Mouse (Mus musculus) layer of hippocampus, adult 8-10 months (tissue): ENCODE measurements at regions not wholly inside any gene's neighbourhood (a gene's known extent, or its start where the extent isn't known, plus 50 kb on each side); places are given as distances from the start of the nearest gene placed in this dataset.

ENCODE experiments used
- DNase-seq, 2 experiments: peaks; one replicate each; pipeline ENCODE4 v3.0.0; 2022; ENCODE audit warnings: low spot score in 2 of 2

DNA sequence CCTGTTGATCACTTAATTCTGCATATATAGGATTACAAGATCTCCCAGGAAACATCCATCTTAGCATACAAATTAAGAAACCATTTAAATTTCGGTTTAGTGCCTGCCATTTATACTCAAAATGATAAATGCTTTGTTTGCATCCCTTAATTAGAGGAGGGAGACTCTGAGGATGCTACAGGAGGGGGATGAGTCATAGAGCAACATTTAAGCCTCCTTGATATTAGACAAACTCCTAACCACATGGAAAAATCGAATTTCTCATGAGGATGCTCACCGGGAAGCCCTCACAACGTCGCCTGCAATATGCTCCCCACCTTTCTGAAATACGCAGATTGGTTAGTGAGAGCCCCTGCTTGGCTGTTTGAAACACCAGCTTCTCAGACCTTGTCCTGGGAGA lies 320.8 kb upstream of the Sphkap start:
- no peak for DNase-seq

GRCm38 (mm10) chr1:83727938-83728337 lies 319.9 kb upstream of the Sphkap start:
- no peak for DNase-seq

DNA sequence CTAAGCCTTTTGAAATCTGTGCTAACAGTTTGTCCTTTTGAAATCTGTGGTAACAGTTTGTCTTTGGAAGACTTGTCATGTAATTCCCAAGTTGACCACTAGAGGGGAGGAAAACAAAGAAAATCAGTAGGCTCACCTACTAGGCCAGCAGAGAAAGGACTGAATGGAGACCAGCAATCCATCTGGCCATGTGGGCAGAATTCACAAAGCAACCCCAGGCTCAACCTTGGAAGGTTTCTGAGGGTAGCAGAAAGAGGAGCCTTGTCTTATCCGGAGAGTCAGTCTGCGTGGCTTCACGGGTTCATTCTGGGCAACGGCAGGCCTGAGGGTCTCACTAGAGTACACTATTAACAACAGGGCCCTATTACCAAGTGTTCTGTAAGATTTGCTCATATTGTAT lies 319.2 kb upstream of the Sphkap start:
- no peak for DNase-seq

DNA sequence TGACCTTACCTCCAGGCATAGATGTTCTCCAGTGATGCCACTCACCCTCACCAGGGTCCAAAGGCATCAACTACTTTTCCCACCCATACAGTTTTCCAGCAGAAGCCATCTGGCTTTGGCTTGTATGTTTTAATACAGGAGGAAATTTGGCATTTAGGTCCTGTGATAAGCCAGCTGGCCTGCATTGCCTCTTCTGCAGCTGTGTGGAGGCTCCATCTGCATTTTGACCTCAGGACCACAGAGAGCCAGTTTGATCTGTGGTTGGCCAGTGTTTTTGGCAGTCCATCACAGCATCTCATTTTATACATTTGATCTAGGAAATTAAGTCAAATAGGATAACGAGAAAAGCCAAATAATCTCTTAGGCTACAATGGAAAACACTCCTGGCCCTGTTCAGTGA lies 315.1 kb upstream of the Sphkap start:
- DNase-seq, result no peak

DNA sequence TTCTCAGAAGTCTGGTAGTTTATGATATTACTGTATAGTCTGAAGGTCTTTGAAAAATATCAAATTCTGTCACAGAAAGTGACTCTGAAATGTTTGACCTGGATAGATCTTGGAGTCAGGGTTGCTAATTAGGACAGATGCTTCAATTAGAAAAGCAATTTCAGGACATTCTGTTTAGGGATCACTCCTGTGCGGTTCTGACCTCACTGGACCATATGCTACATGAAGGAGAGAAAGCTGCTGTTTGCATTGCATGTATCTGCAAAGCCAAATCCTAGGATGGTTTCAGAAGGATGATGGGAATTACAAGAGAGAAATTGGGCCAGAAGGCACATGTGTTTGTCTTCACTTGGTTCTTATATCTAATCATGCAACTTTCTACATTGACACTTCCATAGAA lies 312.2 kb upstream of the Sphkap start:
- no peak for DNase-seq

GRCm38 (mm10) chr1:83717056-83717455 lies 309.1 kb upstream of the Sphkap start:
- peak in 1 of 2 experiments; percentile 54 for DNase-seq

DNA sequence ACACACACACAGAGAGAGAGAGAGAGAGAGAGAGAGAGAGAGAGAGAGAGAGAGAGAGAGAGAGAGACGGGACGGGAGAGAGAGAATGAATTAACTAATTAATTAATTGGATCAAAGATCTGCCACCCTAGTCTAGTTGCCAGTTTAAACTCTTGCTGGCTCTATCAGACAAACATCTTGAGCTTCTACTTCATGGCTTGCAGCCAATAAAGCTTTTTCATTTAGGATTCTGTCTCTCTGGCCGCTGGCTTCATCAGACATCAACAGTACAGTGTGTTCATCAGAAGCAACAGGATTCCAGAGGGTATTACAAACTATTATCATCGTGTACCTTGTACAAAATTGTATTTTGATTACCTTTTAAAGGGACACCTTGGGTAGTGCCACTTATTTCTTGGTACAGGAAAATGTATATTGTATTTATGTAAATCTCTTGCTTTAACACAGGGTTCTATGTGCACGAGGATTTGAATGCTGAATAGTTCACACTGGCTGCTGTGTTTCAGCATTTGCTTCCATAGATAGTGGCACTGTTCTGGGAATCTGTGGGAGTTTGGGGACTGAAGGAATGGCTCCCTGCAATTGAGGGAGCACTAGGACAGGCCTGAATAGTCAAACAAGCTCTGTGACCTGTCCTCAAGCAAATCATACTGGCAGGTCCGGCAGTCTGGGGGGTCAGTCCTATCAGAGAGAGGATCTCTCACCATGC lies 293.9 kb upstream of the Sphkap start:
- DNase-seq, result no peak

- DNase-seq, result no peak
These were observed 289.4 kb upstream of the Sphkap start for GRCm38 (mm10) chr1:83697422-83697821.

GRCm38 (mm10) chr1:83685221-83685620 lies 277.2 kb upstream of the Sphkap start:
- DNase-seq, result peak in 1 of 2 experiments; percentile 25

DNA sequence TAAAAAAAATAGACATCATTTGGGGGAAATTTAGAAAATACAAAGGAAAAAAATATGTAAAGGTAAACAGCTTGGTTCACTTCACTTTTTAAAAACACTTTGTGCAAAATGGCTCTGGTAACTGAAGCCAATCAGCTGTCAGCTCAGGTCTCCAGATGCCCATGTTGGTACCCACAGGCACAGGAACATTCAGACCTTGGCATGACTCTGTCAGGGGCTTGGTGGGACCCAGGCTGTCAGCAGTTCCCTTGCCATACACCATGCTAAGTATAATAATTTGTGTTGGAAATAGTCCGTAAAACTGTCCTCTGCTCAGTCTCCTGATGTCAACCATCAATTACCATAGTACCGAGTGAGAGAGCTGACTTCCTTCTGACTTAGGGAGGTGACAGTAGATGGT lies 257.3 kb upstream of the Sphkap start:
- DNase-seq, result no peak

- DNase-seq, result peak; percentile 11 to 41
These were observed 254.1 kb upstream of the Sphkap start for GRCm38 (mm10) chr1:83661808-83662802.

GRCm38 (mm10) chr1:83653661-83654060 lies 245.7 kb upstream of the Sphkap start:
- DNase-seq, result peak in 1 of 2 experiments; percentile 17

DNA sequence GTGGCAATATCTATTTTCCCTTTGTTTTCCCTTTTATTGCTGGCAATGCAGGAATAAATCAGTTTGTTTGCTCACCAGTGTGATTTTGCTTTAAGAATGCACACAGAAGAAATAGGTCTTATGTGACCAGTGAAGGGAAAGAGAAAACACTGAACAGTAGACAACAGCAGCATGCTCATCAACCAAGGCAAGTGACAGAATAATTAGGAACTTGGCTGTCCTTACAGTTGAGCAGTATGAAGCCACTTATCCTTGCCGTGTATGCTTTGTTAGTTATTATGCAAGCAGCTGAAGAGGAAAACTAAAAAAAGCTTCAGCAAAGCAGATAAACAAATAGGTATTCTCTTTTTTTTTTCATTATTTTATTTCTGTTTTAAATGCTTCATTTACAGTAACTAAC lies 237.6 kb upstream of the Sphkap start:
- DNase-seq, result no peak

DNA sequence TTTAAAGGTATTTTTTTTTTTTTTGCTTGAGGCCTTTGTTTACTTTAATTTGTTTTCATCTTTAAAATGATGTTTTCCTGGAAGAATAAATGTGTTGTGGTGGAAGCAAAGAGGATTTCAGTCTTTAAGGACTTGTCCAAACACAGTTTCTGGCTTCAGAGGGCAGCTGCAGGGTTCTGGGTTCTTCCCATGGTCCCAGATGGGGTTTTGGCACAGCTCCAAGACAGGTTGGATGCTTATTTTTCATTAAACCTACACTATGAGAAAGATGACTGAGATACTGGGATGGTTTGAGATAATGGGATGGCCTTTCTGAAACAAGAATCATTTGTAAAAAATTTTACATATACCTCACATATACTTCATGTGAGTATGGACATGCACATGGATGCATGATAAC lies 234.7 kb upstream of the Sphkap start:
- DNase-seq, result no peak

DNA sequence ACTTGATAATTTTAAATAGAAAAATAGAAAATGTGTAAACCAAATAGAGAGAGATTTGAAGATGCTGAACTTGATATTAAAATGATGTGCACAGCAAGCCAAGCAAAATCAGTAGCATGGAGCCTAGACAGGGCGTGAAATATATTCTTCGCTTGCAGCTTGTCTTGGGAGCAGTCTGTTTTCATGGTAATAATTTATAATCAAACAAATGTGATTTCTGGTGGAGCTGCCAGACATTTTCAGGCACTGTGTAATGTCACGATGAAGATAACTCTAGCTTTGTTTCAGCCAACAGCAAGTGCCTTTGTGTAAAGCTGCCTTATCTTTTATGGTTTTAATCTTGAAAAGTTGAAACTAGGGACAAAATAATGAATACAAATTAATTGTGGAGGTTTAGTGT lies 228.1 kb upstream of the Sphkap start:
- no peak for DNase-seq

DNA sequence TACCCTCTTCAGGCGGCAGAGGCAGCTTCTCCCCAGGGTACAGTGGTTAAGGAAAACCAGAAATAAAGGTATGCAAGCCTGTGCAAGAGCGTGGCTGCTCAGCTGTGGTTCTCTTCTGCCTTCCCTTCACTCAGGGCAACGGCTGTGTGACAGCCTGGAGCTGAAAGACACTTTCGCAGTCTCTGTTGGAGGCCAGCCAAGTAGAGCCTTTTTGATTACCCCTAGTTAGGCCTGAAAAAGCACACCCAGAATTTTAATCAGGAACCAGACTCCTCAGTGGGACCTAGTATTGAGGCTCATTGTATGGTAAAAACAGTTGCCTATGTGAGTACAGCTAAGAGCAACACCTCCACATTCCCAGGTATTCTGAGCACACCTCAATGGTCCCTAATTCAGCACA lies 223.8 kb upstream of the Sphkap start:
- DNase-seq, result peak; percentile 10 to 40

DNA sequence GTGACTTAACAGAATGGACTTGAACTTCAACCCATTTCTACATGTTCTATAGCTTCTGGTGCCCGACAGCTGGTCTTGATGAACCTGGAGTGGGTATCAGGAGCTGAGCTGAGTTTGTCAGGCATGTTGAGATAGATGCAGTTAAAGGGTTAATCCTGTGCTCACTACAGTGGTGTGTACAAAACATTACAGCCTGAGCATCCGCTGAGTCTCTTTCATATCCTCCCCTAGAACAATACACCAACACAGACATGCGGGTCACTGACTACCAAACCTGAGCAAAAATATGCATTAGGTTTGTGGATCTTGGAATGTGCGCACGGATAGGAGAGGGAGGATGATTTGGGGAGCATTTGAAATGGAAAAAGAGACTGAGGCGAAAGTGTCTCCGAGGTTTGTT lies 223.4 kb upstream of the Sphkap start:
- no peak for DNase-seq

DNA sequence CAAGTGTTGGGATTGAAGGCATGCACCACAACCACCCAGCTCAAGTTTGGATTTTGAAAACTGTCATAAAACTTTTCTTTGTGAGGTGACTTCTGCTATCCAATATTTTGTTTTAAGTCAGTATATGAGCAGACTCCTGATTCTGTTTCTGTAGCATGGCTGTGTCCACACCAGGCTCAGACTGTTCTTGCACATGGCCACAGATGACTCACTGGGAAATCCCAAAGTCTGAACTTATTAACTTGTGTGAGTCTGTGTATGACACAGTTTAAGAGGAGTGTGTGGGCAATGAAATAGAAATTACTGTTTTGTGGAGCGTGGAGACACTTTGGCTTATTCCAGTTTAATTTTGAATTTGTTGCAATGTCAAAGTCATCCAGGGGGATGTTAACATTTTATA lies 179.3 kb upstream of the Sphkap start:
- no peak for DNase-seq

GRCm38 (mm10) chr1:83583041-83583440 lies 175.0 kb upstream of the Sphkap start:
- peak; percentile 79 to 84 for DNase-seq

GRCm38 (mm10) chr1:83569991-83570390 lies 162.0 kb upstream of the Sphkap start:
- DNase-seq, result no peak

DNA sequence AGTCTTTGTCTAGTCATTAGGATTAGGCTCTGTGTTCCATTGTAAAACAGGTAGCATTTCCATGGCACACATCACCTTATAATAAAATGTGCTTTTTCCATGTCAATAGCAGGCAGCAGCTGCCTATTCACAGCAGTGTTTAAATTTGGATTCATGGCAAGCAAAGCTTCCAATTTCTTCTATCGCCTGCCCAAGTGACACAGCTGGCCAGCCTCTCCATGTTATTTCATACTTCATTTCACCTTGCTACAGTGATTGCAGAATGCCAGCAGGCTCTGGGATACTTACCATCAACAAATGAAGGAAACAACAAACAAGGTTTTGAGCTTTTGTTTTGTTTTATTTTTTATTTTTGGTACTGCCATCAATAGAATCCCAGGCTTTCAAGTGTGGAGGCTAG lies 160.7 kb upstream of the Sphkap start:
- no peak for DNase-seq

DNA sequence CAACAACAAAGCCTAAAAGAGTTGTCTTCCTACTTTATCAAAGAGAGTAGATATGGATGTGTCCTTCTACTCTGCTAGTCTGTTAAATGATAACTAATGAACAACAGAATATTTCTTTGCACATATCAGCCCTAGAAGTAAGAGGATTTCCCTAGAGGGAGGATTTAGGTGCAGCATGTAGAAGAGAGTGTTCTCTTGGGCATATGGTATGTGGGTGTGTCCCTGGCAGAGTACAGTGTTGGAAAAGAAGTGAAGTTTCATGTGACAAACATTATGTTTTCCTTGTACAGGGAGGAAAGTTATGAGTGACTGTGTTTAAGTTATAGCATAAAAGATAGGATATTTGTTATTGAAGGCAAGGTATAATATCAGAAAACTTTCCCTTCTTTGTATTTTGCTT lies 143.6 kb upstream of the Sphkap start:
- peak; percentile 70 to 80 for DNase-seq

DNA sequence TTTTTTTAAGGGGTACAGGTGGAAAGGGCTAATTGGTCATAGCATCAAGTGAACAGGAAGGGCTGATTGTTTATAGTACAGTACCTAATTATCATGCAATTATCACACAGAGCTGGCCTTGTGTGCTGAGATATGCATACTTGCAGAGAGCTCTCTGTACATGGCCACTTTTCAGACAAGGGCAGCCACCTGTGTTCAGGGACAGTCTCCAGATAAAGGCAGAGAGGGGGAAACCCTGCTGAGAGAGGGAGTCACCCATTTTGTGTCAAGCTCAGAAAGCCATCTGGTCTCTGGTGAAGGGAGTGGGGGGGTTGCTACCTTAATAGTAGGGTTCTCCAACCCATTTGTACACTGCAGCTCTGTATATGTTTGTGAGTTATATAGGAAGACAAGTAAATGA lies 127.5 kb upstream of the Sphkap start:
- DNase-seq, result no peak
